Mouse (Mus musculus) mouse embryonic stem cell (cell line): ENCODE results near the gene Dph1.

Experiments
- in situ Hi-C, 2 experiments: fragments of 300-500 bp; cut with MboI; formaldehyde crosslinking; loops; 1 replicate in 1 of 2; 3 replicates in 1 of 2; pipeline ENCODE4 v1.14.3; 2019 to 2020; ENCODE audit warnings: low sequenced_read_pairs in 2 of 2, low pct_unique_long_range_greater_than_20kb in 1 of 2, mixed read lengths in 1 of 2; ENCODE audit not compliant: unreplicated experiment in 1 of 2

Gene Dph1

DNA sequence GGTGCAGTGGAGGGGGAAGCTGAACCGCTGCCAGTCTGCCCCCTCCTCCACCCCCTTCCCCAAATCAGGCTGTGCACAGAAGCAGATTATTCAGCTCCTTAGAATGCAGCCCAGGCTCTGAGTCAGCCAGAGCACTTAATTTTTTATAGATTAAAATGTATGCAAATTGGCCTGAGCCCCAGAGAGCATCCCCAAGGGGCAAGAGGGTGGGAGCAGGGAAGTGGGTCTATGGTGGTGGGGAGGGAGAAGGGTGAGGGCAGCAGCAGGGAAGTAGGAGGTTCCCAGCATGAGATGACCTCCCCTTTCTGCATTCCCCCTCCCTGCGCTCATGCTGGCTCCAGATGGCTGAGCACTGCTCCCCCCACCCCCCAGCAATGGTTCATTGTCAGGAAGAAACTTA lies 6.1 kb downstream of the Dph1 start:
- in situ Hi-C loops: loop anchor here in 1 of 2 experiments (25.0 kb wide), 1 partner anchor 227 kb away; the partner anchor contains the start of gene Serpinf1

DNA sequence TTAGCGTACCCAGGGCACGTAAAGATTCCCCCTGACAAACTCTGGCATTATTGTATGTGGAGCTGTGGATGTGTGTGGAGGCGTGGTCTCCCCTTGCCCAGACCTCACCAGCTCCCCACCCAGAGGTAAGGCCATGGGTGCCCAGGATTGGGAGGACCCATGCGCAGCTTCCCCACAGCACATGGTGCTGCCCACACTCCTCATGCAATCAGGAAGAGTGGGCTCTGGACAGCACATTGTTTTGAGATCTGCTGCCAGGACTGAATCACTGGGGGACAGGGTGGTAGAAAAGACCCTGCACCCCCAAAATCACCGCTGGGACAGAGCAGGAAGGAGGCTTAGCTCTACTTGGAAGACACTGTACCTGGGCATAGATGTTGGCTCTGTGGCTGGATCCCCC lies 6.5 kb downstream of the Dph1 start:
- in situ Hi-C loops: loop anchor here in 1 of 2 experiments (25.0 kb wide), 1 partner anchor 228 kb away; the partner anchor contains the start of gene Serpinf1

DNA sequence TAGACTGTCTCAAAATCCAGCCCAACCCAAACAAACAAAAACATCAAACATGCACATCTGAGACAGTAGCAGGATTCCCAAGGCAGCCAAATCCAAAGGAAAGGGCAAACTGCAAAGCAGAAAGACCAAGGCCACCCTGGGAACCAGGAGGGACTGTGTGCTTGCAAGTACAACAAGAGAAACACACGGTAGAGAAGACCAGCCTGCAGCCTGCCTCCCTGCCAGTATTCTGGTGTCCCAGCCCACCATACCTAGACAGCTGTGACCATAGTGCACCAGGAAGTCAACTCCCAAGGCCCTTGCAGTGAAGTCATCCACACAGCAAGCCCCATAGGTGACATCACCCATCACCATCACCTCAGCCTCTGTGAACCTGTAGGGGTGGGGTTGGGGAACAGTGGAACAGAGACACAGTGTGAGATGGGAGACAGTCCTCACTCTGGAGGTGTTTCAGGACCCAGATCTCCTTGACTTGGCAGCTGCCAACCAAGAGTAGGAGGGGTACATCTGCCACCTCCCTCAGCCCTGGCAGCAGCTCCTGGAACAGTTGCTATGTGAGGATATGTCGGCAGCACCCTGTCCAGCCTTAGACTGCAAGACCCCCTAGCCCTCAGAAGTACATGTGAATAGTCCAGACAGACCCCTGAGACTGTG lies 7.0 kb downstream of the Dph1 start:
- in situ Hi-C loops: loop anchor here in 1 of 2 experiments (25.0 kb wide), 1 partner anchor 228 kb away; the partner anchor contains the start of gene Serpinf1

DNA sequence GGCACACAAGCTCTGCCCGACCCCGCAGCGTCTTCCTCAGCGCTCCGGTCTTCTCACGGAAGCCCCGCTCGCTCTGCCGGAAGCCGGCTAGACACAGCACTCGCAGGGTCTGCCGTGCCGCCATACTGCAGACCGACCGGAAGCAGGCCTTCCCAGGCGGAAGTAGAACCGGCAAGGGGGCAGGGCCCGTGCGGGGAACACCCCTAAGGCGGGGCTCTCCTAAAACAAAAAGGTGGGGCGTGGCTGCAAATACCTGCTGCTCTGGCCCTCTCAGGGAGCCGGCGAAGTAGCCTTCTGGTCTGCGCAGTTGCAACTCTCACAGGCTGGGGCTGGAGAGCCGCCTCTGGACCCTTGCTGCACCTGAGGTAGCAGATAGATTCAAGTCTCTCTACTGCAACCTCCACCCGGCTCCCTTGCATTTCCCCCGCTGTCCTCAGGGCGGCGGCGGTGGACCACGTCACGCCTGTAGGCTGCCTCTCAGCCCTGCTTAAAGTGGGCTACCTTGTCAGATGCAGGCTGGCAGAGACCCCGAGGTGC lies 12.3 kb downstream of the Dph1 start, which contains the start of gene Ovca2:
TSS of gene Ovca2 (minus strand) at position 164 of the 537 bp plus-strand sequence.
- in situ Hi-C loops: loop anchor here in 1 of 2 experiments (25.0 kb wide), 1 partner anchor 234 kb away; the partner anchor contains the start of gene Serpinf1

DNA sequence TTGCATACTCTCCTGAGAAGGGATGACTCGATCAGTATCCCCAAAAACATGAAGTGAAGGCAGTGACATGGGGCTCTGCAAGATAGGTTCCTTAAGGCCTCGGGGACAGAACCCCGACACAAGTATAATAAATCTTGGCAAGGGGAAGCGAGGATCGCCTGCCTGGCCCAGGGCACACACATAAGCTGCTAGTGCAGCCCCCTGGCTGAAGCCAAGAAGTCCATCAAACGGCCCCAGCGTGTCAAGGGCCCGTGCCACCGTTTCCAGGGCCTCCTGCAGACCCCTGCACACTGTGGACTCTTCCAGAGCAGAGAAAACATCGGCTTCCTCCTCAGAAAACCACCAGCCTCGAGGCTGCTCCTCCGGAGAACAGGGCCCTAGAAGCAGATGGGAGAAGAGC lies 13.0 kb downstream of the Dph1 start:
- in situ Hi-C loops: loop anchor here in 1 of 2 experiments (25.0 kb wide), 1 partner anchor 234 kb away; the partner anchor contains the start of gene Serpinf1

DNA sequence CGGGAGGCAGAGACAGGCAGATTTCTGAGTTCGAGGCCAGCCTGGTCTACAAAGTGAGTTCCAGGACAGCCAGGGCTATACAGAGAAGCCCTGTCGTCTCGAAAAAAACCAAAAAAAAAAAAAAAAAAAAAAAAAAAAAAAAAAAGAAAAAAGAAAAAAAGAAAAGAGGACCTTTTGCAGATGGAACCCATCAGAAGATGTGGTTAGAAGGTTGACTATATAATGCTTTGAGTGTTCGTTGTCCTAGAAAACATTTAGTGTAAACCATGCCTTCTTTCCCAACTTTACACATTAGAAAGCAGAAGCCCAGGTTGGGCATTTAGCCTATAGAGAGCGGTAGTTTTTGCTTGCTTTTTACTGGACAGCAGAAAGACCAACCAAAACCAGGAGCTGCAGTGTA lies 16.5 kb downstream of the Dph1 start:
- in situ Hi-C loops: loop anchor here in 1 of 2 experiments (25.0 kb wide), 1 partner anchor 187 kb away; no protein-coding TSS in a partner anchor

DNA sequence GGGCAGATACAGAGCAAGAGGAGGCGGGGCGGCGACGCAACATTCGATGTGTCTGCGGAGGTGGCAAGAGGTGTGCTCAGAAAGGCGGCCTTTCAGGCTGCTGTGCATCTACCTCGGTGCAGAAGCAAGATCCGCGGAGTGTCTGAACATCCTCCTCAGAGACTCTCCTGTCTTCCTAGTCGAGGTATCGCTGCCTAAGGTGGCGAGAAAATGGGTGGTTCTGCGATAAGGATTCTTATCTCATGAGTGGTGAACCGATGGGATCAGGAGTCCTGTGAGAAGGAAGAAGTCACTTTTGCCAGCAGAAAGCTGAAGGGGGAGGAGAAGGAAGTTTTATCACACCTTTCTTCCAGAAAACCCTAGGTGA lies 17.3 kb downstream of the Dph1 start:
- in situ Hi-C loops: loop anchor here in 1 of 2 experiments (25.0 kb wide), 1 partner anchor 186 kb away; no protein-coding TSS in a partner anchor

DNA sequence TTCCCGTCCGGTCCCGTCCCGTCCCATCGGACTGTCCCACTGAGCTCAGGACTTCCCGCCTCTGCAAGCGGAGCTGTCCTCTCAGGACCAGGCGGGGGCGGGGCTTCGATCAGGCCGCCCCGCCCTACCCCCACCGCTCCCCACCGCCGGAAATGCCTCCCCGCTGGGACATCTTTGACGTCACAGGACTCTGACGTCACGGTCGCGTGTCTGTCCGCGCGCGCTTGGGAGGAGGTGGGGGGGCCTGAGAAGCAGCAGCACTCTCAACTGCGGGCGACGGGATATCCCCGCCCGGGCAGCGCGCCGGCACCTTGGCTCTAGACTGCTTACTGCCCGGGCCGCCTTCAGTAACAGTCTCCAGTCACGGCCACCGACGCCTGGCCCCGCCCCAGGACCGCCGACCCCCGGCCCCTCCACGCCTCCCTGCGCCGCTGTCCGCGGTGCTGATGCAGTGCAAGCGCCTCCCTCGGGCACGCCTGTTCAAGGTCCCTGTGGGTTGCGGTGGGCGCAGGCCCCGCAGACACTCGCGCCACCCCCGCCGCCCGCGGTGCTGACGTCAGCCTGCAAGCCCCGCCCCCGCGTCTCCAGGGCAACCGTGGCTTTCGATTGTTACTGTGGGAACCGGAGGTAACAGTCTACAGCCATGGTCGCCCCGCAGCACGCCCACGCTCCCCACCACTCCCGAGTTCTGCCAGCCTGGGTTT lies 17.8 kb downstream of the Dph1 start:
- in situ Hi-C loops: loop anchor here in 1 of 2 experiments (25.0 kb wide), 1 partner anchor 186 kb away; no protein-coding TSS in a partner anchor

DNA sequence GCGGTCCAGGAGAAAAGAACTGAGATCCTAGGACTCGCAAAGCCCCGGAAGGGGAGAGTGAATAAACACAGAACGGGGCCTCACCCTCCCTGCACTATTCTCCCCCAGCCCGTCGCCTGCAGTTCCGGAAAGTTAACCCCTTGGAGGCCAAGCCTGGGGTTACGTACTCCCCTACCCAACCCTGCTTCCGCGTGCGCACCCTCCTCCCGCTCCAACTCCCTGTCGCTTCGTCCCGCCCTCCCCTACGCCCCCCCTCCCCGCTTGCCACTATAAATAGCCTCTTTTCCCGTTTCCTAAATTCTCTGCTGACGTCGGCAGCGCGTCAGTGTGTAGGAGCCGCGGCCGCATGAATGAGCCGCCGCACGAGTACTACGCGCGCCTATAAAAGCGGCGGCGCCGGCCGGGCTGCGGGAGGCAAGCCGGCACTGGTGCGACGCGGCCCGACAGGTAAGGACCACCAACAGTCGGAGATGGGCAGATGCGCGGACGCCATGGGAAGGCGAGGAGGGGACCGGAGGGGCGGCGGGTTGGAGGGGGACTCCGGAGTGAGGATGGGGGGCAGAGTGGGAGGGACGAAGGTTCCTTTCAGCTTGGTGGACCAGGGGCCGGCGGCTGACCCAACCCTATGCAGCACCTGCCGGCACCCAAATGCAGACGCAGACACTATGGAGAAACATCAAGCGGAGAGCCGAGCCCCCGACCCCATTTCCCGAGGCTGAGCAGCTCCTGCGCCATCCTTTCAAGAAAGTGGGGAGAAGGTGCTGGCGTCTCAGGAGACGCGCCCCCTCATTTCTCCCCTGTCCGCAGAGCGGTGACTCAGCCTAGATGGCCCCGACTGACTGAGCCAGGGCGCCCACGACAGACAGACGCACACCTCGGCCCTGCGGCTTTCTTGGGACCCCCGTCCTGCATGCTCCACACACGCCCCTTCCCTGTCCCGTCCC lies 18.6 kb downstream of the Dph1 start:
- in situ Hi-C loops: loop anchor here in 1 of 2 experiments (25.0 kb wide), 1 partner anchor 185 kb away; no protein-coding TSS in a partner anchor

DNA sequence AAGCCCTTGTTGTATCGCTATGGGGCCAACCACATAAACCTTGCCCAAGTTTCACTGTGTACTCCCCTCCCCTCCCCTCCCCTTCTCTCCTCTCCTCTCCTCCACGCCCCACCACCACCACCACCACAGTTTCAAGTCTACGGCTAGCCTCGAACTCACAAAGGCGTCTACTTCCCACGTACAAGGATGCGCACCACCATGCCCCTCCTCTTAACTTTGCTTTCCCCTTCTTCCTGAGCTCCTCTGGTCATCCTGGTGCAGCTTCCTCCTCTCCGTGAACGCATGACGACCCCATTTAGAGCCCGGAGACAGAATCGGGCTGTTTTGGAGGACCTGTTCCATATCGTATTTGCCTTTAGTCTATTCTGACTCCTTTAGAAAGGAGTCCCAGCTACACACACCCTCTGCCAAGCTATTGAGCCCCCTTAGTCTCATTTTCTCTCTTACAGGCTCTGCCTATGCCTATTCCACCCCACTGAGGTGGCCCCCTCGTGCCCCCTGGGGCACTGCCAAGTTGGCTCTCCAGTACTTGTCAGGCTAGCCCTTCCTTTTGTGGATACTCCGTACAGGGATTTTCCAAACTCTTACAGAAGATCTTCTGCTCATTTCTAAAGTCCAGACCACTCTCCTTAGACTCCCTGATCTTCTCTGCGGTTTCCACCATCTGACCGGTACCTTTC lies 19.7 kb downstream of the Dph1 start:
- in situ Hi-C loops: loop anchor here in 1 of 2 experiments (25.0 kb wide), 1 partner anchor 184 kb away; no protein-coding TSS in a partner anchor

DNA sequence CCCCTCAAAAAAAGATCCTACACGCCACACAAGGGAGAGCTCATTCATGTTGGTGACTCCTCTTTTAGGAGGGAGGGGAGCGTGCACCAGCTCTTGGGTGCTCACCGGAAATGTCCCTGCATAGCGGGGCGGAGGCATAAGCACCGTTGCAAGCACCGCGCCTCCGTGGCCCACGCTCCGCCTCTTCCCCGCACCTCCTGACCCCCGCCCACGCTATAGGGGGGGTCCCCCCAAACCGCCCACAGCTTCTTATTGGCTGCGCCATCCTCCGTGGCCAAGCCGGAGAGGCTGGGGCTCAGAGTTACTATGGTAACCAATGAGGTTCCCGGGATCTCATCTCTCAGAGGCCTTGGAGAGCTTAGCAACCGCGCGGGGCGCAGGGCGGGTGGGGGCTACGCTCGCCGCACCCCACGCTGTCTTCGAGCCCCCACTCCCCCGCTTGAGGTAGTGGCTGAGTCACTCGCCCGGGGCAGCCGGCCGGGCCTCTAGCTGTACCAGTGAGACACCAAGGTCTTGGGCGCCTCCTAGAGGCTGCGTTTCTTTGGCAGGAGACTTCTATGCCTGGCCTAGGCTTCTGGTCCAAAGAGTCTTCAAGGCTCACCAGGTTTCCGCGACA lies 20.8 kb downstream of the Dph1 start:
- in situ Hi-C loops: loop anchor here in 1 of 2 experiments (25.0 kb wide), 1 partner anchor 183 kb away; no protein-coding TSS in a partner anchor

DNA sequence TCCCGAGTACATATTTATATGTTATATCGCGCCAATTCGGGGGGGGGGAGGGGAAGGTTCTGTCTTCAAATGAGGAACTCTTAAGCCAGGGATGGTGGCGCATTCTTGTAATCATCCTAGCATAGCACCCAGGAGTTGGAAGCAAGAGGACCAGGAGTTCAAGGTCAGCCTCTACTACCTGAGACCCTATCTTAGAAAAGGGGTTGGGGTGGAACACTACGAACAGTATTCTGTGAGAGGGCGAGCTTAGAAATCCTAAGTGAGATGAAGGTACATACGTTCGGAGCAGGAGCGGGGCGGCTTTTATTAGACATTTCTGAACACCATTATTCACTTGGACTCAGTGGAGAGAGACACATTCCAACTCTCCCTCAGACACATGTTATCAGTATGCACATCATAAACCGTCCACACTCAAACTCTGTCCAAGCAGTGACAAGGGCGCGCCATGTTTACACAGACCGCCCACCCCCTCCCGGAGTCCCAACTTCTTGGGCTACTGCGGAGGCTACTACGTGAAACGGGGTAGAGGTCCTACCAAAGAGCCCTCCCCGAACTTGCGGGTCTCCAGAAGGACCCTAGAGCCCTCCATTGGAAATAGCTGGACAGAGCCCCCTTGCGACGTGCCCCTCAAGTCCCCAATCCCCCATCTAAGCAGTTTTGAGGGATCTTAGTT lies 21.5 kb downstream of the Dph1 start, which contains the start of gene Hic1:
TSS of gene Hic1 (minus strand) at position 115 of the 676 bp plus-strand sequence.
- in situ Hi-C loops: loop anchor here in 1 of 2 experiments (25.0 kb wide), 1 partner anchor 182 kb away; no protein-coding TSS in a partner anchor

DNA sequence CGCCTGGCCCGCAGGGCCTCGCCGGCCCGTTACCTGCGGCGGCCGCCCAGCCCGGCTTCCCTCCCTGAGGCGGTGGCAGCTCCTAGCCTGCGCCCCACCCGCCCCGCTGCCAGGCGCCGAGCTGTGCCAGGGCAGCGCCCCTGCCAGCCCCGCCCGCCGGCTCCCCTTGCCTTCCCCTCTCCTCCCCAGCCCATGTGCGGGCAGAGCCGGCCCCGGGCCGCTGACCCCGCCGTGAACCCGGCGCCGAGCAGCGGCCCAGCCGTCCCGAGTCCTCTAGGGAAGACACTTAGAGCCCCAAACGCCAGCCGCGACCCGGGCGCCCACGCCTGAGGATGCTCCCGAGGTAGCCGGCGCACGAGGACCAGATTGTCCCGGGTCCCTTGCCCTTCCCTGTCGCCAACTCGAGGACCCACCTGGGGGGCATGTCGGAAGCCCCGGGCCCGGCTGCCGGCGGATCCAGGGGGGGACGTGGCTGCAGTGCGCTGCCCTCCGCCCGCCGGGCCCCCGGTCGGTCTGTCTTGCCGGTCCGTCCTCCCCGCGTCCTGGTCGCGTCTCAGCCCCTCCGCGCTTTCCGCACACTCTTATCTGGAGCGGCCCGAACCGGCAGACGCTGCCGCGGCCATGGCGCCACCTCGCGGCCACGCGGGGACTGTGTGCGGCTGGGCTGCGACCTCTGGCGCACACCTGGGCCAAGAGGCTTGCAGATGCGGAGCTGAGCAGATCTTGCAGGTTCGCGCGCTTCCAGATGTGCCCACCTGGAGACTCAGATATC lies 22.3 kb downstream of the Dph1 start:
- in situ Hi-C loops: loop anchor here in 1 of 2 experiments (25.0 kb wide), 1 partner anchor 181 kb away; no protein-coding TSS in a partner anchor

DNA sequence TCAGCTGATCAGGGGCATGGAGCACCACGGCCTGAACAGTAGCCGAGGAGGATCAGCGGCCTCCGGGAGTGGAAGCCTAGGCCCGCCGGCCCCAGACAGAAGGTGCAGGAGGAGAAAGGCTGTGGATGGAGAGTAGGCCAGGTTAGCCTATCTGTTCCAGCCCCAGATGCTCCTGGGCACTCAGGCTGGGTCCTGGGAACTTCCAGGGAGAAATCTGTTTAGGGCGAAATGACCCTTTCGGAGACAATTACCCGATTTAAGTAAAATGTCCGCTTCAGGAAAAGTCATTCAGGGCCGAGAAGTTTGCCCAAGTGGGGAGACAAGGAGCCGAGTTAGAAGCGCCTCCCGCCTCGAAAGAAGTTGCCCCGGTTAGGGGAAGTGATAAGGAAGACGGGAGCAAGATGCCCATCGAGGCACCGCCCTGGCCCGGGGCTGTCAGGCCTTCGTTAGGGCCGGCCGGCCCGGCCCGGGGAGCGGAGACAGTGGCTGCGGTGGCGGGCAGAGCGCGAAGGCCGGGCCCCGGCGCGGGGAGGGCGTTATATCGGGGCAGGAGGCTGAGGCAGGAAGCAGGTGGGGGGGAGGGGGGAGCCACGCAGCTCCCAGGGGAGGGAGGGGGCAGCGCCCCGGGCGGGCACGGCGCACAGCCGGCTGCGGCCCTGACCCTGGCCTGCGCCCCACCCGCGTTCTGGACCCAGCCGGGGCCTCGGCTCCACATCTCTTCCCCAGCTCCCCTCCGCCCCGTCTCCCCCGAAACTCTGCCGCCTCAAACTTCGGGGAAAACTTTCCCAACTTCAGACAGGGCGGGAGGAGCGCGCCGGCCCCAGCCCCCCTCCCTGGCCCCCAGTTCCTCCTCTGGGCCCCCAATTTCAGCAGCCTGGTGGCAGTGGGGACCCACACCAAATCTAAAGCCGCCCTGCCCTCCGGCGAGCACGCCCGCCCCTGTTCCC lies 23.1 kb downstream of the Dph1 start:
- in situ Hi-C loops: loop anchor here in 1 of 2 experiments (25.0 kb wide), 1 partner anchor 181 kb away; no protein-coding TSS in a partner anchor
